Mouse (Mus musculus) embryonic facial prominence, embryonic 14.5 days (tissue): ENCODE measurements at regions not wholly inside any gene's neighbourhood (a gene's known extent, or its start where the extent isn't known, plus 50 kb on each side); places are given as distances from the start of the nearest gene placed in this dataset.

ENCODE experiments used
- ATAC-seq: fragments of 200-750 bp; cut with Nextera tagmentation; 2 replicates; pipeline ENCODE4 v1.8.0; 2017; ENCODE audit warnings: low read depth, moderate number of reproducible peaks, moderate TSS enrichment
- DNase-seq: peaks from one replicate; pipeline ENCODE4 v3.0.0-alpha.2; 2015; ENCODE audit warnings: low spot score
- H3K27ac ChIP-seq: fragments of 300-500 bp; sonication (generic); replicated peaks from 2 replicates; pipeline ENCODE4 v1.5.1; 2014; ENCODE audit warnings: low read depth, mild to moderate bottlenecking, low read length, moderate library complexity
- H3K27me3 ChIP-seq: fragments of 300-500 bp; sonication (generic); replicated peaks from 2 replicates; pipeline ENCODE4 v1.6.1; 2014; ENCODE audit warnings: low read length; ENCODE audit not compliant: control insufficient read depth, insufficient read depth
- H3K36me3 ChIP-seq: fragments of 300-500 bp; sonication (generic); 2 replicates; pipeline ENCODE4 v1.6.1; 2014; ENCODE audit warnings: low read length, mixed read lengths; ENCODE audit not compliant: control insufficient read depth, insufficient read depth
- H3K4me1 ChIP-seq: fragments of 300-500 bp; sonication (generic); 2 replicates; pipeline ENCODE4 v1.6.1; 2014; ENCODE audit warnings: antibody characterized with exemption, low read length; ENCODE audit not compliant: control insufficient read depth, insufficient read depth
- H3K4me2 ChIP-seq: fragments of 300-500 bp; sonication (generic); 2 replicates; pipeline ENCODE4 v1.6.1; 2014; ENCODE audit warnings: low read depth, mild to moderate bottlenecking, low read length, moderate library complexity, mixed read lengths
- H3K4me3 ChIP-seq: fragments of 300-500 bp; sonication (generic); 2 replicates; pipeline ENCODE4 v1.5.1; 2014; ENCODE audit warnings: low read depth, mild to moderate bottlenecking, low read length
- H3K9ac ChIP-seq: fragments of 300-500 bp; sonication (generic); 2 replicates; pipeline ENCODE4 v1.6.1; 2014; ENCODE audit warnings: low read depth, mild to moderate bottlenecking, low read length, moderate library complexity, mixed read lengths
- H3K9me3 ChIP-seq: fragments of 300-500 bp; sonication (generic); 2 replicates; pipeline ENCODE4 v1.6.1; 2016; ENCODE audit warnings: low read length; ENCODE audit not compliant: control insufficient read depth
- WGBS: fragments of 180-500 bp; shearing (Covaris S2); extraction: QIAGEN DNeasy Blood & Tissue Kit; methylation state at CpG from one replicate; pipeline ENCODE4 v1.1.7; 2014; 5-methylcytosine and 5-hydroxymethylcytosine counted together

DNA sequence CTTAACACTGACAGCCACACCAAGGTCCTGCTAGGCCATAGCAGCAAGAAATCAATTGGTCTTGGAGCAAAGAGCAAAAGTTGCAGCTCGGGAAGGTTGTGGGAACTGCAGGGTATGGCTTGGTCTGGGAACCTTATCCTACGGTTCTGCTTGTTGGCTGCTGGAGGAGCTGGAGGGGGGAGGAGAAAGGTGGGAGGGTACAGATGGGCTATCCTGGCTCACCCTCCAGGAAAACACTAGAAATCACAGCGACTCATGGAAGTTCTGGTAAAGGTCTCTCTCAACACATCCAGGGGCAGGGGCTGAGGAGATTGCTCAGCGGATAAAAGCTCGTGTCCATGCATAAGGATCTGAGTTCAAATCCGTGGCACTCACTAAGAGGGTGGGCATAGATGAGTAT is 69.4 kb downstream of the Uncx start:
- ATAC-seq, result no peak
- no peaks in the 10 kb centered on the region for H3K27me3 ChIP-seq
- no peaks in the 10 kb centered on the region for H3K4me1 ChIP-seq

DNA sequence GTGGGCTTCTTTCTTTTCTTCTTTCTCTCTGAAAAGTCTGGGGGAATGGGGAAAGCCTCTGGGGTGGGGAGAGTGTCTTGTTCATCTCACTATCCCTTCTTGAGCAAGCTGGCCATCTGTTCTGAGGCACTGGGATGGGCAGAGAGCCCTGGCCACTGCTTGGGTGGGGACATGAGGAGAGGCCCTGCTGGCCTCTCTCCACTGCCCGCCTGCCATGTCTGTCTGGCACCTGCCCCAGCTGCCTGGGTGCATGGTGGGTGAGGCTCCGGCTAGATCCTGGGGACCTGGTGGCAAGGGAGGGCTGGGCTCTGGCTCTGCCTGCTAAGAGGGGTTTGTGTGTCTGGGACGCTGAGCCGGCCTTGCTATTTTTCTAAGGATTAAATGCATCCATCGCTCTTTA is 70.3 kb downstream of the Uncx start:
- H3K27ac ChIP-seq, result no peak overlapping the region
- no peak for DNase-seq
- peaks cover 4% of the 10 kb centered on the region; the same call in 1 of the 2 replicates for H3K27me3 ChIP-seq
- no peaks in the 10 kb centered on the region for H3K9me3 ChIP-seq
- H3K36me3 ChIP-seq, result no peaks in the 10 kb centered on the region
- H3K4me2 ChIP-seq, result no peak overlapping the region
- WGBS, result 55% methylated on average over 4 of the region's 5 CpGs
- no peak overlapping the region for H3K9ac ChIP-seq
- ATAC-seq, result no peak
- H3K4me1 ChIP-seq, result no peaks in the 10 kb centered on the region
- no peak overlapping the region for H3K4me3 ChIP-seq

More for the DNA sequence above, 69.4 kb downstream of the Uncx start:
- Histone ChIP-seq H3K27ac (no peak overlapping the region), H3K9me3 (no peaks in the 10 kb centered on the region), H3K4me2 (no peak overlapping the region), H3K9ac (no peak overlapping the region), H3K36me3 (no peaks in the 10 kb centered on the region), H3K4me3 (no peak overlapping the region)
- 84% methylated on average over 6 of the region's 6 CpGs for WGBS
- no peak for DNase-seq

DNA sequence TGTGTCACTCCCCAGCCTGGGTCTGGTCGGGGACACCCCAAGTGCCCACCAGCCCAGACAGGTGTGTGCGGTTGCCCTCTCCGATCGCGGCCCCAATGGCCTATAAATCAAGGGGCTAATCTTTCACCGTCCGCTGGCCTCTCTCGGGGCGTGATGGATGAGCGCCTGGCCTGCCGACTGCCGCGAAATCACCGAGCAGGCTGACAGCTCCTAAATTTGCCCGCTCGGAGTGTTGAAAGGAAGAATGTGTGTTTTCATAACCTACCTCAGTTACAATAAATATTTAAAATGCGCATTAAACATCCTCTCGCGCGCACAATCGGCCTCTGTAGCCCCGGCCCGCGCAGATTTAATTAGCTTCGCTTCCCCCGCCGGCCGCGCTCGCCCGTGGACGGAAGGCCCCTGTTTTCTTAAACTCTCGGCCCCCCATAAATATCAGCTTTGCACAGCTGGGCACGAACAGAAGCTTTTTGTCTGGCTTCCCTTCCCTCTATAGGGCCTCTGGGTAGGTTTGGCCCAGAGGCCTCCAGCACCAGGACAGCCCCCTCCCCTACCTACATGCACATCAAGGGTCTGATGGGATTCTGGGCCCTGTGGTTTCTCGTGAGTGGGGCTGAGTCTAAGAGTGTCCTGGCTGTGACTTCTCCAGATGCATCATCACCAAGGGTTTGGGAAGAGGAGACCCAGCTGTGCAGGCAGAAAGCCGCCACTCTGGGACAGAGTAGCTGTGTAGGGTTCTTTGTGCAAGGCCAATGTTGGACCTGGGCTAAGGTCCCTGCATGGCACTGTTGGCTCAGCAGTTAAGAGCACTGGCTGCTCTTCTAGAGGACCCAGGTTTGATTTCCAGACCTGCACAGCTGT is 76.2 kb downstream of the Uncx start:
- Histone ChIP-seq H3K36me3 (no peaks in the 10 kb centered on the region), H3K4me3 (no peak overlapping the region), H3K9ac (peak overlapping the region; percentile 30; the same call in 1 of the 2 replicates), H3K9me3 (no peaks in the 10 kb centered on the region), H3K27me3 (peaks cover 14% of the 10 kb centered on the region; the same call in 1 of the 2 replicates), H3K4me2 (peak overlapping the region; percentile 39), H3K4me1 (peaks cover 5% of the 10 kb centered on the region; the same call in 1 of the 2 replicates), H3K27ac (no peak overlapping the region)
- DNase-seq, result peak; percentile 29
- ATAC-seq, result peak; percentile 58; the same call in 1 of the 2 replicates
- 22% methylated on average over 36 of the region's 36 CpGs for WGBS

DNA sequence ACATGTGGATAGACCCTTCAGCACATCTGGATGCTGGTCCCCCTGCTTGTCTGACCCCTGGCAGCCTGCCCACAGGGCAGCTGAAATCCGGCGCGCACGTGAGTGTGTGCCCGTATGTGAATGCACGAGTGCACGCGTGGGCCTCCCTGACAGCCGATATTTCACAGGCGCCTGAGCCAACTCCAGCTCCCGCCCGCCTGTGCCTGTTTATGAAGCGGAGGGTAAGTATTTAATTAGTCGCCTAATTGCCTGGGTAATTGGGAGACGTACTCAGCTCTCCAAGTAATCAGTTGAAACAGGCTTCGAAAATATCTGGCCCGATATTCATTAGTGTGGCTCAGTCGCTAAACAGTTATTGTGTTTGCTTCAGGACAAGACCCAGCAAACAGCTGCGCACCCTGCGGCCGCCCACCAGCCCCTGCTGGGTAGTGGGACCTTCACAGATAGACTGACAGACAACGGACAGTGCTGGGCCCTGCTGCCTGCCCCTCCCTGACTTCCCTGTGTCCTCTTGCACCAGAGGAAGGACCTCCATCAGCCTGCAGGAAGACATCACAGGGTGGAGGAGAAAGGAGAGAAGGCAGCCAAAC is 82.7 kb downstream of the Uncx start:
- Histone ChIP-seq H3K9me3 (no peaks in the 10 kb centered on the region), H3K9ac (no peak overlapping the region), H3K27ac (no peak overlapping the region), H3K4me3 (no peak overlapping the region), H3K36me3 (no peaks in the 10 kb centered on the region), H3K4me2 (no peak overlapping the region), H3K27me3 (0 out of 2 replicates have a peak, but pooled peaks cover 2% of the 10 kb centered on the region), H3K4me1 (no peaks in the 10 kb centered on the region)
- 60% methylated on average over 22 of the region's 22 CpGs for WGBS
- DNase-seq, result peak; percentile 21
- ATAC-seq, result no peak

DNA sequence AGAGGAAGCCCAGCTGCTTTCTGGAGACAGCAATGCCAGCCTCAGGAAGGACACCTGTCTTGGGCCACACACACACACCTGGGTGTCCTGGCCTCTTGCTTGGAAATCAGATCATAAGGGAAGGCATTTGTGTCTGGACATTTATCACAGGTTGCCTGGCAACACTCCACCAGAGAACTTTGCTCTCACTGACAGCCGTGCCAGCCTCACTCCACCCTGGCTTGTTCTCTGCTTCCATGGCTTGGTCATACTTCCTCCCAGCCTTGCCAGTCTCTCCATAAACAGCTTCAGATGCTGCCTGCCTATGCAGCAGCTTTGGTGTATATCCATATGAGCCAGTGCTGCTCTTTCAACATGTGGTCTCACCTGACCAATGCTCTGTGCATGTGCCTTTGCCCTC is 84.3 kb downstream of the Uncx start:
- no peak for DNase-seq
- H3K4me1 ChIP-seq, result no peaks in the 10 kb centered on the region
- H3K27ac ChIP-seq, result no peak overlapping the region
- WGBS, result 78% methylated on average over 1 of the region's 1 CpGs
- H3K9me3 ChIP-seq, result no peaks in the 10 kb centered on the region
- ATAC-seq, result no peak
- no peak overlapping the region for H3K4me3 ChIP-seq
- no peak overlapping the region for H3K4me2 ChIP-seq
- H3K36me3 ChIP-seq, result no peaks in the 10 kb centered on the region
- H3K27me3 ChIP-seq, result 0 out of 2 replicates have a peak, but pooled peaks cover 2% of the 10 kb centered on the region
- H3K9ac ChIP-seq, result no peak overlapping the region

DNA sequence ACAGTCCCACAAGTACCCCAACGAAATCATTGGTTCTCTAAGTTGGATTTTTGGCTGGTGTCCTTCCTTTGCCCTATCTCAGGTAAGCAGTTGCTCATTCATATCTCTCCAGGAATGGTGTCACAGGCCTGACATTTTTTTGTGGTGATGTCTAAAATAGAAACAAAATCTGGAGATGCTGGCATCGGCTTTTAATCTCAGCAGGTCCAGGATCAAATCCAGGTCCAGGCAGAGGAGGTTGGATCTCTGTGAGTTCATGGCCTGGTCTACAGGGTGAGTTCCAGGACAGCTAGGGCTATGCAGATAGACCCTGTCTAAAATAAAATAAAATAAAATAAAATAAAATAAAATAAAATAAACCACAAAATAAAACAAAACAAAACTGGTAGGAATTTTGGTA is 93.7 kb downstream of the Uncx start:
- 90% methylated on average over 2 of the region's 2 CpGs for WGBS
- Histone ChIP-seq H3K9me3 (no peaks in the 10 kb centered on the region), H3K27ac (no peak overlapping the region), H3K36me3 (no peaks in the 10 kb centered on the region), H3K9ac (no peak overlapping the region), H3K4me2 (no peak overlapping the region), H3K27me3 (no peaks in the 10 kb centered on the region), H3K4me1 (no peaks in the 10 kb centered on the region), H3K4me3 (no peak overlapping the region)
- ATAC-seq (no peak), DNase-seq (no peak)

DNA sequence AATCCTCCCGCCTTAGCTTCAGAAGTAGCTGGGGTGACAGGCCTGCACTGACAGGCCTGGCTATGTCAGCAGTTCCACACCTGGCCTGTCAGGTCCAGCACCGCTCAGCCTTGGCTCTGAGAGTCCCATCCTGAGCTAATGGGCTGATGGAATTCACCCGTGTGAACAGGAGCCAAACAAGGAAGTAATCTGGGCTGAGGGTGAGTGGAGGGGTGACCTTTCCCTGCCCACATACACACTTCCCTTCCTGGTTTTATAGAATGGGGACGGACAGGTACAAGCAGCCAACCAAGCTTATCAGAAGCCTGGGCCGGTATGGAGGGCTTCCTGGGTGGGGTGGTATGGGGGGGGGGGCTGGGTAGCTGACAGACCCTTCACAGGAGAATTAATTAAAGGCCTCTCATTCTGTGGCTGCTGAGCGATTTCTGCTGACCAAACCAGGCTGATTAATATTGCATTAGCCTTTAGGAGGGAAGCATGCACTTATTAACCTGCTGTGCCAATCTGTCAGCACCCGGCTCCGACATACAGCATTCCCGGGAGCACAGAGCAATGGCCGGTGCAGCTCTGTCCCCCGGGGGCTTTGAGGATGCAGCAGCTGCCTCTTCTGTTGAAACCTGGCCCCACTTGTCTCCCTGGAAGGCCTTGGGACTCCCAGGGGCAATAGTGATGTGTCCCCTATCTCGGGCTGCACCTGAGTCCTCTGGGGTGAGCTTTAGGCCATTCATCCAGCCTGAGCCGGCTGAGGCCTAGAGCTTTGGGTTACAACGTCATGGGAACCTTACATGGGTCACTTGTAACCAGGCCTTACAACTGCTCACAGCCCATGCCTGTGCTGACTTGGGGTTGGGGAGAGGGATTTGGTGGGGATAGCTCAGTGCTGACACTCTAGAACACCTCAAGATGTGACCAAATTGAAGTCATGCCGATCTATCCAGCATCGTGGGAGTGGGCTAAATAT is 95.2 kb downstream of the Micall2 start:
- no peak for ATAC-seq
- Histone ChIP-seq H3K4me1 (no peaks in the 10 kb centered on the region), H3K9ac (no peak overlapping the region), H3K4me2 (no peak overlapping the region), H3K27me3 (no peaks in the 10 kb centered on the region), H3K9me3 (no peaks in the 10 kb centered on the region), H3K36me3 (no peaks in the 10 kb centered on the region), H3K4me3 (no peak overlapping the region), H3K27ac (no peak overlapping the region)
- 58% methylated on average over 16 of the region's 16 CpGs for WGBS
- no peak for DNase-seq

DNA sequence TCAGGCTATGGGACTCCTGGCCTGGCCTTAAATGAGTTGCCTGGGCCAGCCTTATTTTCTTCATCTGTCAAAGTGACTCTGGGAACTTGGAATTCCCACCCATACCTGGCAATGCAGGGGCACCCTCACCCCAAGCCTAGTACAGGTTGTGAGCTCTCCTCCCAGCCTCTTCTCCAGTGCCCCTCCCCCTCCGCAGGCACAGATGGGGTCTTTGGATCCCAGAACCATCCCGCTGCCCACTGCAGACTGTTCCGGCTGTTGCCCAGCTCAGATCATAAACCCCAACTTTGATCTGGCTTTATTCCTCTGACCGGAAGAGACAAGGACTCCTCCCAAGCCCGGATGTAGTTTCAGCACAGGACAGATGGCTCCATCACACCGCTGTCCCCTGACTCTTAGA is 91.3 kb downstream of the Micall2 start:
- Histone ChIP-seq H3K4me2 (no peak overlapping the region), H3K27me3 (no peaks in the 10 kb centered on the region), H3K27ac (no peak overlapping the region), H3K9me3 (no peaks in the 10 kb centered on the region), H3K4me1 (no peaks in the 10 kb centered on the region), H3K9ac (no peak overlapping the region), H3K4me3 (no peak overlapping the region), H3K36me3 (no peaks in the 10 kb centered on the region)
- no peak for ATAC-seq
- 84% methylated on average over 6 of the region's 6 CpGs for WGBS
- DNase-seq, result no peak
